Mouse (Mus musculus): ENCODE data around the gene Rab6b. TPM values are rescaled to one million over a fixed set of nuclear protein-coding genes. Genes with fewer than 3 reads are reported as not detected.
A peak's percentile ranks its signal among the peaks of the same experiment; 100 is the strongest.

The Rab6b gene
- under 1 TPM; 0.66 to 0.81 TPM for total RNA-seq (2021)
- long read RNA-seq, experiment 1, partial matches to known transcripts, result 0 of 1 reads
- long read RNA-seq, experiment 1, other reads (novel, unspliced or antisense), result 1 of 1 reads
- long read RNA-seq, experiment 2, result 0 reads

GRCm38 (mm10) chr9:103111621-103112470 is at the start of gene Rab6b:
Gene Rab6b (plus strand): TSS chr9:103111787.
- intact Hi-C loops (cut with DNase I), result no loop called here
- DNase-seq, result no peak

GRCm38 (mm10) chr9:103063591-103063990 is 48.0 kb upstream of the Rab6b start:
- intact Hi-C loops (cut with DNase I), result no loop called here
- DNase-seq, result peak in 1 of 2 experiments; percentile 2

DNA sequence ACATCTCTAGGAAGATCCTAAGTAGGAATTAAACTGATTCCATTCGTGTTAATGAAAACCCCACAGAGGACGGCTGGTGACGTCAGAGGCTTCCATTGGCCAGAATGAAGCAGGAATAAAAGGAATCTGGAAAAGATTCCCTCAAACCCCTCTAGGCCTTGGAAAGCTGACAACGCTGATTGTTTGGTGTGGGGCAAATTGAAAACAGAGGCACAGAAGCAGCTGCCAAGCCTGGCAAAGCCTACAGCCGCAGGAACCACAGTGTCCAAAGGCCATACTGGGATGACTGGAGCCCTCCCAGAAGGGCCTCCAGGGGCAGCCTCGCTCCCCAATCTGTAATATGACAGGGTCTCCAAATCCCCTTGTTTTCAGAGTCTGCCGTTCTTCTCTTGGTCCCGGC is 44.7 kb upstream of the Rab6b start:
- intact Hi-C loops (cut with DNase I), result no loop called here
- no peak for DNase-seq

DNA sequence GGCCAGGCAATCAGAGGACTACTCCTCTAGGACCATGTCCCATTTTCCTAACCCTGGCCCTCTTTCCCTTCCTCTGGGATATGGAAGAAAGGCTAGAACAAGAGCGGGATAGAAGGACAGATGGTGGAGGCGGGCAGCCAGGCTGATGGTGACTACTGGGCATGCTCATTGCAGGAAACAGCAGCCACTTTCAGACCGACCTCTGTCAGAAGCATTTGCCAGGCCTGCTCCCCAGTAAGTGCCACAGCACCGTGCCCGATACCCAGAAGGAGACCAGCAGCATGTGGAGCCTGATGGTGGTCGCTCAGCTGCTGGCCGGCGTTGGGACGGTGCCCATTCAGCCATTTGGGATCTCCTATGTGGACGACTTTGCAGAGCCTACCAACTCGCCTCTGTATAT is 43.9 kb upstream of the Rab6b start:
- DNase-seq, result no peak
- intact Hi-C loops (cut with DNase I), result no loop called here

GRCm38 (mm10) chr9:103068769-103069168 is 42.8 kb upstream of the Rab6b start:
- DNase-seq, result no peak
- intact Hi-C loops (cut with DNase I), result no loop called here

DNA sequence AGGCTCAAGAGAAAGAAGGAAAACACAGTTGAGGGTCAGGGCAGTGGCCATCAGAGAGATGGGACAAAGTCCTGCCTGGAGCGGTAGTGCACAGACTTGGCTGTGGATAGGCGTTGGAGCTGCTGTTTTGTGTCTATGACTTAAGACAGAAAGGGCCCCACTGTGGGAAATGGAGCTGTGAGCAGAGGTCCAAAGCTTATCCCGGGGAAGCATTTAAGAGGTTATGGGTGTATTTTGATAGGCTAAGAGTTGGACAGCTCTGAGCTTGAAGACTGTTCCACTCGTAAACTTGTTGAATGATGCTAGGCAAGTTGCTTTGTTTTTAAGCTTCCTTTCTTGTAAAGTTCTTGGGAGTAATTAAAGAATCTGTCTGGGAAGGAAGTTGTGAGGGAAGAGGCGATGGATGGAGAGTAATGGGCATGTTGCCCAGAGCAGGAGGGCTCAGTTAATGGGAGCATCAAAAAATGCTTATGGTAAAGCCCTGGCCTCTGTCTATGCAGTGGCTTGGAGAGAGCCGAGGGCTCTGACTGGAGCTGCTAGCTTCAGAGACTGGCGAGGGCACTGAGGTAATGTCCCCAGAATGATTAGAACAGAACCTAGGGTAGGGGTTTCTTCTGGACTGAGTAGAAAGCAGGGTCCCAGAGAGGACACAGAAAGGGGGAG is 39.9 kb upstream of the Rab6b start:
- intact Hi-C loops (cut with DNase I), result no loop called here
- no peak for DNase-seq

- intact Hi-C loops (cut with DNase I), result no loop called here
- no peak for DNase-seq
These were observed 39.4 kb upstream of the Rab6b start for GRCm38 (mm10) chr9:103072204-103072599.

DNA sequence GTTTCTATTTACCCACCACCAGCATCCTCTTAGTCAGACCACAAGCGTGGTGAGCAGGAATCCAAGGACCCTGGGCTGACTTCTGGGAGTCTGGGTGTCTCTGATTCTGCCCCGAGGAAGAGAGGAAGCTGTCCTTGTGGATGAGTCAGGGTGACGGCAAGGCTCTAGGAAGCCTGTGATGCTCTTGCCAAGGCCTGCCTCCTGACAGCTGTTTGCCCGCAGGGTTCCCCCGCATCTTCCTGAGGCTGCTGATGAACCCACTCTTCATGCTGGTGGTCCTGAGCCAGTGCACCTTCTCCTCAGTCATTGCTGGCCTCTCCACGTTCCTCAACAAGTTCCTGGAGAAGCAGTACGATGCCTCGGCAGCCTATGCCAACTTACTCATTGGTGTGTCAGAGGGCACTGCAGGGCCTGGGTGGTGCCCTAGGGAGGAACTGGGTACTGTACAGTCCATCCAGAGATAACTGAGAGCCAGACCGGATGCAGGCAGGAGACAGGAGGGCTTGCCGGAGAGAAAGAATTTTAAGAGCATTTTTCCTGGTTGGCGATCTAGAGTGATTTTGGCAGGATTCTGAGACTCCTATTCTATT is 38.6 kb upstream of the Rab6b start:
- intact Hi-C loops (cut with DNase I), result no loop called here

DNA sequence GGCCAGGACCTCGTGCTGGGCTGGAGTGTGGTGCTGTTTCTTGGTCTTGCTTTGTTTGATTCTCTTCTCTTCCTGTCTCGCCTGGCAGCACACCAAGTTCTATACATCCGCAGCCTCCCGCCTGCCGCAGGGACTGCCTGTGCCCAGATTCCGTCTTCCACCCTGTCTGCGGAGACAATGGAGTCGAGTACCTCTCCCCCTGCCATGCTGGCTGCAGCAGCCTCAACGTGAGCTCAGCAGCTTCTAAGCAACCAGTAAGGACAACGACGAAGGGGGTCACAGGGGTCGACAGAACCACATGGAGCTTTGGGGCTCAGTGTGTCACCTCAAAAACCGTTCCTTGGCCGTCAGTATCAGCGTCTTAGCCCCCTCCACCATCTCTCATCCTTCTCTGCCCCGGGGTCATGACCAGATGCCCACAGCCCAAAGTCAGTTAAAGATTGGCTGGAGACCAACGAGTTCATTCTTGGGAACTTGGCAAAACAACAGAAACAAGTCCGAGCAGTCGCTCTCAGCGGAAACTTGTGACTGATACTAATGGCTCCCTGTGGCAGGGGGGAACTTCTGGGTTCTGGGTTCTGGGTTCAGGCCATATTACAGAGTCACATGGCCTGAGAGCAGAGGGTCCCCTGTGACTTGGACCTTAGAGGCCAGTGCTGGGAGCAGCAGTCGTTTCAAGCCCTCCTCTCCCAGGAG is 34.6 kb upstream of the Rab6b start:
- intact Hi-C loops (cut with DNase I), result no loop called here
- no peak for DNase-seq

More for the DNA sequence above, 38.6 kb upstream of the Rab6b start:
- no peak for DNase-seq

DNA sequence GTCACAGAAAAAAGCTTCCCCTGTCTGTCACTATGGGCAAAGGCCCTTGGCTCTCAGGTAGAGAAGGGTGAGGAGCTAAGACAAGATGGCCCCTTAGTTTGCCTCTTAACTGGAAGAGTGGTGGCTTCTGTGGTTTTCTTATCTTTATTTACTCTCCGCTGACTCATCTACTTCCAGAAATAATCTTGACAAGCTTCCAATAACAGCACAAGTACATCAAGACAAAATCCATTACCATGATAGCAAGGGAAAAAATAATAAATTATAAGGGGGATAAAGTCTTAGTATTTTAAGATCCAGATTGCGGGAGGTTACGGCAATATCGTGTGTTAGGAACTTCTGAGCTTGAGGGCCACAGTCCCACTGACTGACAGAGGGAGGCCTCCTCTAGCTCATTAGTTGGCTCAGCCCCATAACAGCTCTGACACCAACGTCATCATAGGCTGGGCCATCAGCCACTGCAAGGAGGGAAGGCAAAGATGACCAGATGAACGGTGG is 33.3 kb upstream of the Rab6b start:
- intact Hi-C loops (cut with DNase I), result no loop called here
- DNase-seq, result no peak

- intact Hi-C loops (cut with DNase I), result no loop called here
- DNase-seq, result no peak
These were observed 31.4 kb upstream of the Rab6b start for GRCm38 (mm10) chr9:103080211-103080610.

DNA sequence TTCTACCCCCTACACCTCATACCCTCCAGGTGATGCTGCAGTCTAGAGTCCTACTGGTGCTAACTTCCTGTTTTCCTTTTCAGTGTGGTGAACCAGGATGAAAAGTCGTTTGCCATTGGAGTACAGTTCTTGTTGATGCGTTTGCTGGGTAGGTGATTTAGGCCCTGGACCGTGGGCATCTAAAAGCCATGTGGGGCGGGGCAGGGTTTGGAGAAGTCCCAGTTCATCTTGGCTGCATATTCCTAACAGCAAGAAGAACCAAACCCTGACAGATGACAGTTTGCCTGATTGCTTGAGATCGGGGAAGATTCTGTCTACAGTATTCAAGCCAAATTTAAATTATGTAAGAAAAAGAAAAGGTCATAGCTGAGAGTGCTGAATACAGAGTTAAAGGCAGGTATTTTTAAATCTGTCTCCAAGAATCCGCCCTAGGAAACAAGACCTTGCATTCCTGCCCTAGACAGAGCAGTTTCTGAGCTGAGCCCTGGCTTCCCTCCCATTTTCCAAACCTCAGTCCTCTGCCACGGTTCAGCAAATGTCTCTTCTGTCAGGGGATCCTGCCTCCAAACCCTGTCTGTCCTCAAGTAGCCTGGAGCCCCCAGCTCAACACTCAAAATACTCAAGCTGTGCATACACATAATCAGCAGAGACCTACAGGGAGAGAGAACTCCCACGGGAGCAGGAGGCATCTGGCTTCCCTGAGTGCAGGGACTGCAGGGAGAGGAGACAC is 29.2 kb upstream of the Rab6b start:
- intact Hi-C loops (cut with DNase I), result no loop called here
- no peak for DNase-seq

DNA sequence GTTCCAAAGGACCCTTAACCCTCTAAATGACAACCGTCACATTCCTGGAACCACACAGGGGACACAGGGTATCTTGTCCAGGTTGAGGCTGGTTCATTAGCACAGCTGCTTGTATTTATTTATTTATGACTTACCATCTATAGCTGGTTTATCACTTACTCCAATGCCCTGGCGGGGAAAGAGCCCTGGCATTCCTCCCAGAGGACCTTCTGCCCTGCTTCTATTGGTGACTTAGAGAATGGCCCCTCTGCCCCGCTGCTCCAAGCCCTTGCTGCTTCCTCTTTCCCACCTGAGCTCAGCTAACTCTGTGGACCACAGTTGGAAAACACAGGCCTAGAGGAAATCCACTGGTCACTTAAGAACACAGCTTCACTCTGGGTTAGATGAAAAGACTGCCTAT is 28.2 kb upstream of the Rab6b start:
- no peak for DNase-seq
- intact Hi-C loops (cut with DNase I), result no loop called here

DNA sequence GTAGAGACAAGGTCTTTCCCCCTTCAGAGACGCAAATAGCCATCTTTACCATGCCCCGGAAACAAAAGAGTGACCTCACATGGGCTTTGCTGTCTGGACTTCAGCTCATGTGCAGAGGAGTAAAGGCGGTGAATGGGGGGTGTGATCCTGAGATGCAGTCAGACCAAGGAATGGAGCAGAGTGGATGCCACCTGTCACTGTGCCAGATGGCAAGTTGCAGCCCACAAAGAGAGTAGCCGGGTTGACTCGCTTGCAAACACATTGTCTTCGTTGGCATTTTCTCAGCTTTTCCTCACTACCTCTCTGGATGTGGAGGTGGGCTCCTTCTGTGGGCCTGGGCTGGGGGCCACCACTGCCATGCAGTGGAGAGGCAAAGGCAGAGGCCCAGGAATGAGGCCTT is 24.9 kb upstream of the Rab6b start:
- intact Hi-C loops (cut with DNase I), result no loop called here
- DNase-seq, result no peak

- intact Hi-C loops (cut with DNase I), result no loop called here
- no peak for DNase-seq
These were observed 24.3 kb upstream of the Rab6b start for GRCm38 (mm10) chr9:103087301-103087700.

DNA sequence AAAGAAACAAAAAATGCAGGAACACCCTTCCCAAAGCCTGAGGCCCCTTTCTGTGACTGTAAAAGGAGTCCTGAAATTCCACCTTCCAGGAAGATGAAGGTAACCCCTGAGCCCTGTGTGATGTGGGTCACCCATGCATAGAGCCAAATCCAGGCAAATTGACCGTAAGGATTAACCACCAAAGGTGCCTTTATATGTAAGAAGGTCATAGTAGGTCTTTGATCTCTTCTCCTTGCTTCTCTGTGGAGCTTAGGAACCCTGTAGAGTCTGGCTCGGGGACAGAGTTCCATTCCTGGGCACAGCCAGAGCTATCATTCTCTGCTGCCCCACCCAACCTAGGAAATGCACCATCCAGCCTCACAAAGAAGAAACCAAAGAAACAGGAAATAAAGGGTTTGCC is 22.9 kb upstream of the Rab6b start:
- intact Hi-C loops (cut with DNase I), result no loop called here
- DNase-seq, result no peak

DNA sequence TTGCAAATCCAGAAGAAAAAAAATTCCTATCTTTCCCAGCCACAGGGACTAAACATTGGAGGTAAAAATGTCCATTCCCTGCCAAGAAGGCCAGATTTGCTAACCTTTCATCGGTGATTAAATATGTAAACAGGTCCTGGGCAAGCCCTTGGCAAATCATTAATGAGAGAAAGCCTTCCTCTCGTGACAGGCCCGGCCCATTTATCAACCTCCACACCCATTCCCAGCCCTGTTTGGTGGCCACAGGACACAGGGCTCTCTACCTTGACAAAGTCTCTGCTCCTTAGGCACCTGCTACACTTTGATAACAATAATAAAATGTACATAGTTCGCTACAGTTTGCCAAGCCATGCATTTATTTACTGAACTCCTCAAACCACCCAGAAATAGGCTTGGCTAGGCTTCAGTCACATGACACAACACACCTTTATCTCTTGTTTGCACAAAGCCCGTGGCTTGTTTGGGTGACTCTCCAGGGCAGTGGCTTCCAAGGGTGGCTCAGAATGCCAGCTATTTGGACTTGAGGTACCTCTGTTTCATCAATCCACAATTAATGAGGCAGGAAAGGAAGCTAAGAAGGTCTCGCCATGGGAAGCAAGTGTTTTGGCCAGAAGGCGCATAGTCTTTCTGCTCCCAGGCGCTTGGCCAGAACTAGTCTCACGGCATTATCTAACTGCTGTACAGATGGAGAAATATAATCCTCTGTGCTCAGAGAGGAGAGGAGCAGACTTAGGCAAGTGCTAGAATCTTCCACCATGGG is 21.3 kb upstream of the Rab6b start:
- no peak for DNase-seq
- intact Hi-C loops (cut with DNase I), result loop anchor here (5.0 kb wide), 1 partner anchor 212 kb away; no protein-coding TSS in a partner anchor

GRCm38 (mm10) chr9:103091039-103091883 is 20.3 kb upstream of the Rab6b start:
- intact Hi-C loops (cut with DNase I), result loop anchor here (5.0 kb wide), 1 partner anchor 211 kb away; no protein-coding TSS in a partner anchor
- no peak for DNase-seq
